In the genomic region with DNA sequence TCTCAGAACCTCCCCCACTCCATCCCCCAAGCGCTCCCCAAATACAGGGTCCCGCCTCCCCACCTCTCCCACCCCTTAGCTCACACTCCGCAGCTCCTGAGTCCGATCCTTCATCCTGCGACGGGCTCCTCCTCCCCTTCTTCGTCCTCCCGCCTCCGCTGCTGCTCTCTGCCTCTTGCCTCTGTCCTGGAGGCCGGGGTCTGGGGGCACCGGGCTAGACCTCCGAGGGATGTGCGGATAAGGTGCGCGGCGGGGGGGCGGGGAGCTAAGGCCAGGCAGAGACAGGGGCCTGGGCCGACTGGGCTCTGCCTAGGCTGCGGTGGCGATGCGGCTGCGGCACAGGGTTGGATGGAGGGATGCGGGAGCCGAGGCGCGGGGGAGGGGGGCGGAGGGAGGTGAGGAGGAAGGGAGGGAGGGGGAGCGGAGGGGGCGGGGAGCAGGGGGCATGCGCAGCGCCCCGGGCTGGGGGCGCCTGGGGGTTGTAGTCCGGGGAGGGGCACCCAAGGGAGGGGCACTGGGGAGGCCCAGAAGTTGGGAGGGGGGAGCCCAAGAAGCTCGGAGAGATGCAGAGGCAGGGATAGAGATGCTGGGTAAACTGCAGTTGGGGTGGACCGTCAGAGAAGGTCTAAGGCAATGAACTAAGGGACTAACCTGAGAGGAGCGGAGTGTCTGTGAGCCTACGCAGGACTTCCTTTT, we compare ENCODE assay signal across 8 mouse cellular contexts. TPM values are rescaled to one million over a fixed set of nuclear protein-coding genes. Genes with fewer than 3 reads are reported as not detected.
DNase-seq lines count a peak whose midpoint lies in the region; ATAC-seq and TF ChIP-seq lines count a peak whose summit lies in the region.

Gene Stx4a, plus strand, starts transcription at position 119 of the 696 bp plus-strand sequence.
Gene Stx1b, minus strand, starts transcription at position 374 of the 696 bp plus-strand sequence.

- no peaks in the 10 kb centered on the region for H3K36me3 ChIP-seq in kidney, postnatal 0 days (ENCODE audit: insufficient read depth, low read length)
- H3K36me3 ChIP-seq in midbrain, embryonic 10.5 days, result no peaks in the 10 kb centered on the region

- no peak for TF ChIP-seq CTCF in kidney, postnatal 0 days (IDR thresholded peaks at IDR 0.05; ENCODE audit: low read depth)
- TF ChIP-seq CTCF in layer of hippocampus, adult 2 months (conservative IDR thresholded peaks at IDR 0.05), result no peak

- H3K4me3 ChIP-seq in kidney, postnatal 0 days (replicated peaks; ENCODE audit: low read depth, low read length), result peak within 1 kb of the TSS; percentile 60
- peak within 1 kb of the TSS; percentile 75 for H3K4me3 ChIP-seq in layer of hippocampus, adult 2 months
- H3K4me3 ChIP-seq in midbrain, embryonic 10.5 days, result peak within 1 kb of the TSS; percentile 73

- no peaks in the 10 kb centered on the region for H3K27me3 ChIP-seq in kidney, postnatal 0 days (ENCODE audit: insufficient read depth, low read length)
- no peaks in the 10 kb centered on the region for H3K27me3 ChIP-seq in midbrain, embryonic 10.5 days (ENCODE audit: low read depth, poor library complexity, severe bottlenecking)

- ATAC-seq in kidney, postnatal 0 days (replicated peaks; ENCODE audit: low FRiP score, low read depth), result peak; percentile 47; the same call in 1 of the 2 replicates

- WGBS in kidney, postnatal 0 days, result 3% methylated on average over 34 of the region's 38 CpGs
- WGBS in midbrain, embryonic 10.5 days, result 2% methylated on average over 31 of the region's 38 CpGs

- H3K9me3 ChIP-seq in kidney, postnatal 0 days (replicated peaks; ENCODE audit: low read length), result no peaks in the 10 kb centered on the region
- no peaks in the 10 kb centered on the region for H3K9me3 ChIP-seq in midbrain, embryonic 10.5 days (replicated peaks)

- peak within 1 kb of the TSS; percentile 73 for H3K9ac ChIP-seq in kidney, postnatal 0 days (ENCODE audit: low read depth, low read length)

- H3K4me2 ChIP-seq in kidney, postnatal 0 days (ENCODE audit: low read length), result peak within 1 kb of the TSS; percentile 87

- peak; percentile 52 for DNase-seq in kidney, postnatal 0 days (ENCODE audit: low spot score)
- no peak for DNase-seq in kidney, adult 11 months
- DNase-seq in cerebellum, postnatal 10 days, result peak; percentile 96
- DNase-seq in frontal cortex, postnatal 36 days (ENCODE audit: low spot score in 2 of 2), result peak; percentile 54 to 56
- DNase-seq in layer of hippocampus, adult 2 months (ENCODE audit: low spot score in 2 of 2), result peak; percentile 72 to 77
- peak; percentile 77 for DNase-seq in midbrain, embryonic 10.5 days (ENCODE audit: low spot score)
- DNase-seq in ovary, postnatal 14 days (ENCODE audit: low spot score), result no peak
- DNase-seq in urinary bladder, postnatal 10 days (ENCODE audit: low spot score), result no peak

- H3K27ac ChIP-seq in kidney, postnatal 0 days, result no peak within 1 kb of the TSS
- peak within 1 kb of the TSS; percentile 96 for H3K27ac ChIP-seq in layer of hippocampus, adult 2 months
- peak within 1 kb of the TSS; percentile 89 for H3K27ac ChIP-seq in midbrain, embryonic 10.5 days (replicated peaks)

- peaks cover 9% of the 10 kb centered on the region; the same call in 1 of the 2 replicates for H3K4me1 ChIP-seq in kidney, postnatal 0 days (replicated peaks; ENCODE audit: insufficient read depth, low read length)
- H3K4me1 ChIP-seq in midbrain, embryonic 10.5 days, result peaks cover 37% of the 10 kb centered on the region

RNA-seq across cellular contexts. Expression of gene Stx4a, which starts in this region (rescaled TPM):
- polyA plus RNA-seq in kidney, postnatal 0 days (2015; fragmentation: Nextera tagmentation; extraction: Ambion mirVana), result 39.1 and 42.6 TPM in 2 replicates
- total RNA-seq in layer of hippocampus, adult 2 months (2021), result 10 to 100 TPM; 60.2 to 64.6 TPM
- polyA plus RNA-seq in midbrain, embryonic 10.5 days (2016; fragmentation: Nextera tagmentation; extraction: Ambion mirVana), result 19.5 and 21.6 TPM in 2 replicates

RNA-seq across cellular contexts. Expression of gene Stx1b, which starts in this region (rescaled TPM):
- 1.1 and 1.6 TPM in 2 replicates for polyA plus RNA-seq in kidney, postnatal 0 days (2015; fragmentation: Nextera tagmentation; extraction: Ambion mirVana)
- 100 to 1,000 TPM; 336 to 351 TPM for total RNA-seq in layer of hippocampus, adult 2 months (2021)
- 5.4 and 9.7 TPM in 2 replicates for polyA plus RNA-seq in midbrain, embryonic 10.5 days (2016; fragmentation: Nextera tagmentation; extraction: Ambion mirVana)

Comparison
In these comparisons a context has a peak if more than half of its experiments do, and no peak if none do; other contexts are left out.
1. DNase-seq: peak in kidney, postnatal 0 days (single experiment), cerebellum, postnatal 10 days (2 of 2), frontal cortex, postnatal 36 days (2 of 2), layer of hippocampus, adult 2 months (2 of 2) and midbrain, embryonic 10.5 days (single experiment); none in kidney, adult 11 months (single experiment), ovary, postnatal 14 days (single experiment) and urinary bladder, postnatal 10 days (single experiment).
2. Peak in every context shown above with its lines, with median percentiles within 50 percentile points of each other: H3K4me3 ChIP-seq.